Mouse (Mus musculus) bone marrow, adult 2 months (tissue): ENCODE data around the gene Vps25. TPM values are rescaled to one million over a fixed set of nuclear protein-coding genes. Genes with fewer than 3 reads are reported as not detected.

Experiments used
- H3K27ac ChIP-seq: fragments of 200-500 bp; 2 replicates; pipeline ENCODE4 v1.5.1; 2012; ENCODE audit warnings: low read depth, mild to moderate bottlenecking, control low read depth, inconsistent platforms, low read length; ENCODE audit not compliant: control insufficient read depth, poor library complexity, insufficient read depth
- H3K4me1 ChIP-seq: fragments of 200-500 bp; 2 replicates; pipeline ENCODE4 v1.6.1; 2011; ENCODE audit warnings: low read length; ENCODE audit not compliant: control insufficient read depth, insufficient read depth
- H3K4me3 ChIP-seq: fragments of 200-500 bp; replicated peaks from 2 replicates; pipeline ENCODE3; 2011; ENCODE audit warnings: mild to moderate bottlenecking, low read depth, low read length, control low read depth; ENCODE audit not compliant: control insufficient read depth
- CTCF ChIP-seq: fragments of 200-500 bp; IDR thresholded peaks from 2 replicates; pipeline ENCODE4 v1.5.1; 2011; ENCODE audit warnings: low read length, control low read depth; ENCODE audit not compliant: control insufficient read depth, insufficient read depth
- POLR2A ChIP-seq: fragments of 200-500 bp; IDR thresholded peaks from 2 replicates; pipeline ENCODE4 v1.6.1; 2011; ENCODE audit warnings: low read depth, mild to moderate bottlenecking, control low read depth, low read length, borderline replicate concordance; ENCODE audit not compliant: control insufficient read depth
- WGBS: fragments of 180-500 bp; shearing (Covaris S2); methylation state at CpG from one replicate; pipeline ENCODE4 v1.1.7; 2018; 5-methylcytosine and 5-hydroxymethylcytosine counted together
- polyA plus RNA-seq: library from polyadenylated mRNA; stranded (reverse); fragments of >200 nt; gene quantifications from 2 replicates; pipeline ENCODE4 v1.2.4, GENCODE M21; 2011; ENCODE audit warnings: low replicate concordance; ENCODE audit not compliant: missing spikeins, insufficient read depth, insufficient read length

Gene Vps25
- polyA plus RNA-seq, 1 experiment, result 71.9 TPM

DNA sequence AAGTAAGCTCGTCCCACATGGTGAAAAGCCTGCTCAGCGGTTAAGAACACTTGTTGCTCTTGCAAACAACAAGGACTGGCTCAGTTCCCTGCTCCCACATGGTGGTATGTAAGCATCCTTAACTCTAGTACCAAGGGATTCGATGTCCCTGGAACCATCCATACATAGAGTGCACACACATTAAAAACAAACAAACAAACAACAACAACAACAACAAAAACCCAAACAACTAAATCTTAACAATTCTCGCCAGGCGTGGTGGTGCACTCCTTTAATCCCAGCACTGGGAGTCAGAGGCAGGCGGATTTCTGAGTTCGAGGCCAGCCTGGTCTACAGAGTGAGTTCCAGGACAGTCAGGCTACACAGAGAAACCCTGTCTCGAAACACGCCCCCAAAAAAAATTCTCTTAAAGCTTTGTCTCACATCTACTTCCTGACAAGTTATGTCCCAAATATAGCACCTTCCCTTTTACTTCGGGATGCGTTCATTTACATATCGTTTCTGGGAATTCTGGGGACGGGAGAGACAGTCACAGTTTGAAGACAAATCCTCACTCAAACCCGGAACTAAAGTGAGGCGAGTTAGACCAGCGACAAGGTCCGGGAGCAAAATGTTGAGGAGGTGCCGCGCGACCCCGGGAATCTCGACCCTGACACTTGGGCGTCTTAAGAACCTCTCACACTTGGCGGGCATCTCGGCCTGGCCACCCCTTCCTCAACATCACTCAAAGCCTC, 28.0 kb upstream of the Vps25 start:
- Histone ChIP-seq H3K27ac (peak overlapping the region; percentile 64), H3K4me1 (no peaks in the 10 kb centered on the region; the same call in 1 of the 2 replicates), H3K4me3 (peak overlapping the region; percentile 84)
- no peak for TF ChIP-seq CTCF
- no peak for TF ChIP-seq POLR2A
- WGBS, result 19% methylated on average over 25 of the region's 25 CpGs

DNA sequence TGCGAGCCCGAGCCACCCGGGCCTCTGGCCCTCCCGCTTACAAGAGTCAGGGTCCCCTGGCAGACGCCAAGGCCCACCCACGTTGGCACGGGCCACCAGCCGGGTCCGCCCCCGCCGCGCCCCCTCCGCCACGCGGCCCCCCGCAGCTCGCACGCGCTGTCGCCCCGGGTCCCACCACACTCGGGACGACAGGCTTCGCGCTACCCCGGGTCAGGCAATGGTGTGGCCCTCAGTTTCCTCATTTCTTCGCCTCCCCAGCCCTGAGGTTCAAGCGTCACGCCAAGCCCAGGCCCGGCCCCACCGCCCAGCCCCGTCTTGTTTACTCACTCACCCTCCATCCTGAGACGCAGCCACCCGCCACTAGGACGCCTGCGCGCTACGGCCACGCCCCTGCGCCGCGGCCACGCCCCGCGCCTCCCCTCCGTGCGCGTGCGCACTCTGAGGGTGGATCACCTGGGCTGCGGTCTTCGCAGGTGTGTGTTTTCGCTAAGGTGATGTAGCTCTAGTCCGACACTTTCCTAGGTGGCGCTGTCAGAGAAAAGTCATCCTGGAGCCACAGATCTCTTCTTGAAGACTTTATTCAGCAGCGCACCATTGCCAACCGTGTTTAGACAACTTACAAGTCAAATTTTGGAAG, 27.3 kb upstream of the Vps25 start, which contains the start of gene Ezh1:
Gene Ezh1, minus strand, starts transcription at position 399 of the 637 bp plus-strand sequence.
- 1% methylated on average over 55 of the region's 56 CpGs for WGBS
- no peaks in the 10 kb centered on the region; the same call in 1 of the 2 replicates for H3K4me1 ChIP-seq
- TF ChIP-seq POLR2A (peak; percentile 89; the same call in 1 of the 2 replicates), CTCF (peak; percentile 32; the same call in 1 of the 2 replicates)

GRCm38 (mm10) chr11:101229361-101229900, 24.1 kb upstream of the Vps25 start:
- H3K4me1 ChIP-seq, result peaks cover 2% of the 10 kb centered on the region
- TF ChIP-seq CTCF (no peak), POLR2A (no peak)
- no peak overlapping the region for H3K27ac ChIP-seq
- 38% methylated on average over 8 of the region's 8 CpGs for WGBS
- H3K4me3 ChIP-seq, result no peak overlapping the region

More for the DNA sequence above, 27.3 kb upstream of the Vps25 start, which contains the start of gene Ezh1:
- peak within 1 kb of the TSS; percentile 84 for H3K4me3 ChIP-seq
- peak within 1 kb of the TSS; percentile 64 for H3K27ac ChIP-seq

- H3K4me3 ChIP-seq, result no peak overlapping the region
- 72% methylated on average over 2 of the region's 2 CpGs for WGBS
- H3K27ac ChIP-seq, result no peak overlapping the region
- TF ChIP-seq CTCF, result no peak
- TF ChIP-seq POLR2A, result no peak
- peaks cover 2% of the 10 kb centered on the region for H3K4me1 ChIP-seq
These were observed 23.4 kb upstream of the Vps25 start for GRCm38 (mm10) chr11:101230061-101230511.

DNA sequence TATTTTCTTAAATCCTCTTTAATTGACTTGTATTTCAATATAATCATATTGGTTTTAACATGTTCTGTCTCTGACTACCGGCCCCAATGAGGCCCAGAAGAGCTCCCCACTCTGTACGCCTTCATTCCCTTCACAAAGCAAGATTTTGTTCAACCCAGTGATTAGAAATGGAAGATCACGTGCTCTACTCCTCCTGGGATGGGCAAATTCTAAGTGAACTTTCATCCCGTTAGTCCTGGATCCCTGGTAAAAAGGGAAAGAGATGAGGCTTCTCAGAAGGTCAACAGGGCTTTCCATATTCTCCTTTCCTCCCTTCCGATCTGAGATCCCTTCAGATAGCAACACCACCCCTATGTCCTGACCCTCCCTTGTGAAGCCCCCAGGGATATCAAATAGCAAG, 23.0 kb upstream of the Vps25 start:
- Histone ChIP-seq H3K4me3 (no peak overlapping the region), H3K4me1 (peaks cover 2% of the 10 kb centered on the region; the same call in 1 of the 2 replicates), H3K27ac (no peak overlapping the region)
- WGBS, result 77% methylated on average over 5 of the region's 5 CpGs
- TF ChIP-seq POLR2A (no peak), CTCF (no peak)

- H3K4me3 ChIP-seq, result peak overlapping the region; percentile 20
- 4% methylated on average over 18 of the region's 18 CpGs for WGBS
- H3K27ac ChIP-seq, result no peak overlapping the region
- H3K4me1 ChIP-seq, result peaks cover 2% of the 10 kb centered on the region; the same call in 1 of the 2 replicates
- no peak for TF ChIP-seq CTCF
- no peak for TF ChIP-seq POLR2A
These were observed 22.3 kb upstream of the Vps25 start for GRCm38 (mm10) chr11:101230991-101231871.

- Histone ChIP-seq H3K4me3 (no peak overlapping the region), H3K27ac (no peak overlapping the region), H3K4me1 (peaks cover 2% of the 10 kb centered on the region; the same call in 1 of the 2 replicates)
- WGBS, result 27% methylated on average over 6 of the region's 6 CpGs
- TF ChIP-seq CTCF, result no peak
- no peak for TF ChIP-seq POLR2A
These were observed 21.3 kb upstream of the Vps25 start for GRCm38 (mm10) chr11:101232010-101232839.
